ENCODE assay signal across 9 mouse cellular contexts in genomic region chr3:126903543-126903942, GRCm38 (mm10).
A peak's percentile ranks its signal among the peaks of the same experiment; 100 is the strongest.
DNase-seq lines count a peak whose midpoint lies in the region; ATAC-seq lines count a peak whose summit lies in the region.
"Had no signal": no experiment of that assay in that cellular context is flagged by ENCODE, and none has a peak within 500 bp of the region (broad histone marks: within the 10 kb centered on the region; RNA-seq: fewer than 3 reads in every experiment).

No protein-coding gene starts in this region.

- H3K4me2 ChIP-seq in hindbrain, embryonic 11.5 days (replicated peaks; ENCODE audit: low read depth, low read length): no peak overlapping the region
- no peak overlapping the region for H3K4me2 ChIP-seq in limb, embryonic 12.5 days
- no peak overlapping the region for H3K4me2 ChIP-seq in neural tube, embryonic 12.5 days (replicated peaks)
- H3K4me2 ChIP-seq: heart, embryonic 15.5 days had no signal

- H3K27ac ChIP-seq in hindbrain, embryonic 11.5 days (ENCODE audit: low read depth, low read length): no peak overlapping the region
- H3K27ac ChIP-seq in limb, embryonic 12.5 days: no peak overlapping the region
- H3K27ac ChIP-seq in neural tube, embryonic 12.5 days: no peak overlapping the region
- H3K27ac ChIP-seq: heart, embryonic 15.5 days had no signal

- H3K4me3 ChIP-seq in hindbrain, embryonic 11.5 days (ENCODE audit: low read depth, low read length): no peak overlapping the region
- no peak overlapping the region for H3K4me3 ChIP-seq in limb, embryonic 12.5 days (replicated peaks)
- no peak overlapping the region for H3K4me3 ChIP-seq in neural tube, embryonic 12.5 days
- H3K4me3 ChIP-seq: heart, embryonic 15.5 days had no signal

- no peaks in the 10 kb centered on the region for H3K36me3 ChIP-seq in hindbrain, embryonic 11.5 days (ENCODE audit: control insufficient read depth, insufficient read depth, low read length)
- no peaks in the 10 kb centered on the region for H3K36me3 ChIP-seq in limb, embryonic 12.5 days
- no peaks in the 10 kb centered on the region for H3K36me3 ChIP-seq in neural tube, embryonic 12.5 days
- H3K36me3 ChIP-seq: heart, embryonic 15.5 days had no signal

- no peaks in the 10 kb centered on the region for H3K4me1 ChIP-seq in hindbrain, embryonic 11.5 days (replicated peaks; ENCODE audit: control insufficient read depth, insufficient read depth, low read length)
- H3K4me1 ChIP-seq in limb, embryonic 12.5 days (replicated peaks): no peaks in the 10 kb centered on the region
- H3K4me1 ChIP-seq in neural tube, embryonic 12.5 days: no peaks in the 10 kb centered on the region
- H3K4me1 ChIP-seq: heart, embryonic 15.5 days had no signal

- WGBS in hindbrain, embryonic 11.5 days: 16% methylated on average over 3 of the region's 3 CpGs
- WGBS in limb, embryonic 12.5 days: 19% methylated on average over 3 of the region's 3 CpGs
- 19% methylated on average over 3 of the region's 3 CpGs for WGBS in neural tube, embryonic 12.5 days

- DNase-seq in ovary, postnatal 14 days (ENCODE audit: low spot score): peak; percentile 15
- DNase-seq in ovary, postnatal 10 days (ENCODE audit: low spot score): no peak
- peak; percentile 16 for DNase-seq in R1 (ENCODE audit: low read depth, low spot score)
- DNase-seq in embryo, embryonic 10.5 days (ENCODE audit: low spot score): peak; percentile 78
- DNase-seq in hindbrain, embryonic 11.5 days (ENCODE audit: low spot score): peak; percentile 63
- DNase-seq in urinary bladder, postnatal 4 days (ENCODE audit: low spot score in 2 of 2): no peak

- peak; percentile 73; the same call in 1 of the 2 replicates for ATAC-seq in hindbrain, embryonic 11.5 days (ENCODE audit: low FRiP score)
- ATAC-seq in limb, embryonic 12.5 days (ENCODE audit: insufficient number of reproducible peaks, insufficient read depth, low FRiP score, low TSS enrichment, low read depth): peak; percentile 78
- peak; percentile 71 for ATAC-seq in neural tube, embryonic 12.5 days (ENCODE audit: low FRiP score, low read depth)

- no peaks in the 10 kb centered on the region for H3K27me3 ChIP-seq in hindbrain, embryonic 11.5 days (ENCODE audit: control insufficient read depth, insufficient read depth, low read length)
- no peaks in the 10 kb centered on the region for H3K27me3 ChIP-seq in limb, embryonic 12.5 days
- H3K27me3 ChIP-seq in neural tube, embryonic 12.5 days (replicated peaks): no peaks in the 10 kb centered on the region
- H3K27me3 ChIP-seq: heart, embryonic 15.5 days had no signal

- H3K9ac ChIP-seq in hindbrain, embryonic 11.5 days (ENCODE audit: low read depth, low read length): no peak overlapping the region
- H3K9ac ChIP-seq in limb, embryonic 12.5 days (replicated peaks): no peak overlapping the region
- H3K9ac ChIP-seq in neural tube, embryonic 12.5 days: no peak overlapping the region
- H3K9ac ChIP-seq: heart, embryonic 15.5 days had no signal

- H3K9me3 ChIP-seq in hindbrain, embryonic 11.5 days (ENCODE audit: control insufficient read depth, low read length): no peaks in the 10 kb centered on the region
- H3K9me3 ChIP-seq in limb, embryonic 12.5 days: no peaks in the 10 kb centered on the region
- no peaks in the 10 kb centered on the region for H3K9me3 ChIP-seq in neural tube, embryonic 12.5 days
- H3K9me3 ChIP-seq: heart, embryonic 15.5 days had no signal

Comparison
In these comparisons a context has a peak if more than half of its experiments do, and no peak if none do; other contexts are left out.
1. DNase-seq: peak in ovary, postnatal 14 days (single experiment), R1 (single experiment), embryo, embryonic 10.5 days (single experiment) and hindbrain, embryonic 11.5 days (single experiment); none in ovary, postnatal 10 days (single experiment) and urinary bladder, postnatal 4 days (0 of 2).
2. Peak in every context shown above with its lines, with median percentiles within 50 percentile points of each other: ATAC-seq.